Mouse (Mus musculus): ENCODE measurements around the gene Zeb2.

The Zeb2 gene

DNA sequence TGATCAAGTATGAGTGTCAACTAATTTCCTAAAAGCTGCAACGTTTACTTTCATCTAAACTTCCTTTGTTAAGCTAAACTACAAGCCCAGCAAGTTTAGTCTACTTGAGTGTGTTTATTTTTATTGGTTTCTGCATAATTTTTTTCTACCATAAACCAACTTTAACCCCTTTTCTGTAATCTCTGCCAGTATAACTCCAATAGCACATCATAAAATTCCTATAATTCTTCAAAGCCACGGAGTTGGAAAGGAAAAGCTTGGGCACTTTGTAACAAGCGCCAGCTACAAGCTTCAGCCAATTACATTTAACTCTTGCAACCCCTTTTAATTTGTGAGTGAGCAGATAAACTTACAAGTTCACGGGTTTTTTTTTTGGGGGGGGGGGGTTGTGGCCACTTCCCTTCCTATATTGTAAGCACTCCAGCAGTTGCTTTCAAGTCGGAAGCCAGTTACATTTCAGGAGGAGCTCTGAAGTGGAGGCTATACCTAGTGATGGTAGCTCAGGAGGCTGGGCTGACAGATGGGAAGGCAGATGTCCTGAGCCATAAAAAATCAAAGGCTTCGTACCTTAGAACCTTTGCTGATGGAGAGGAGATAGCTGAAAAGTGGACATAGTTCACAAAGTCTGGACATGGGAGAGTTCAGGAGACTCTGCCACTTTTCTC, 46.5 kb downstream of the Zeb2 start:
- in situ Hi-C loops (cut with MboI, MseI) = no loop called here

- in situ Hi-C loops (cut with MboI, MseI) = no loop called here
Measured at GRCm38 (mm10) chr2:45068792-45069550, 48.2 kb downstream of the Zeb2 start.

GRCm38 (mm10) chr2:45067116-45067515, 50.1 kb downstream of the Zeb2 start:
- in situ Hi-C loops (cut with MboI, MseI) = no loop called here

DNA sequence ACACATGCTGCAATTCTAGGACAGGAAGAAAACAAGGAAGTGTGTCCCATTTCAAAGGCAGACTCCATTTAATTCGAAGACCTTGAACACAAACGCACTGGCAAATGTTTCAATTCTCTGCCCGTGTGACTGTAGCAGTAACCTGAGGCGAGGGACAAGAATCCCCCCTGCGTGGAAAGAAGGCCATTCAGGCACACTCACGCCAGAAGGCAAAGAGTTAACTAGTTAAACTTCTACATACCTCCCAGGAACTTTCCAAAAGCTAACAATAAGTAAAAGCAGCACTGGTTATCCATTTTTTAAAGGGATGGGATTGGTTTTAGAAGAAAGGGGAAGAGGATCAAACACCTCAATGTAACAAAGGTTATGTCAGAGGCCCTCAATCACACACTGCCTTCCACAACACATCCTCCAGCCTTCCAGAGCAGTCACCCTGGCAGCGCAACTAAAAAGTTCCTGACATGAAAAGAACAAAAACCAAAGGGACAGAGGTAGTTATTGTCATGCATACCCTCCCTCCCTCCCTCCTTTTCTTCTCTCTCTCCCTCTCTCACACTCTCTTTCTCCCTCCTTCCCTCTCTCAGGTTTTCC, 53.8 kb downstream of the Zeb2 start:
- in situ Hi-C loops (cut with MboI, MseI) = no loop called here

DNA sequence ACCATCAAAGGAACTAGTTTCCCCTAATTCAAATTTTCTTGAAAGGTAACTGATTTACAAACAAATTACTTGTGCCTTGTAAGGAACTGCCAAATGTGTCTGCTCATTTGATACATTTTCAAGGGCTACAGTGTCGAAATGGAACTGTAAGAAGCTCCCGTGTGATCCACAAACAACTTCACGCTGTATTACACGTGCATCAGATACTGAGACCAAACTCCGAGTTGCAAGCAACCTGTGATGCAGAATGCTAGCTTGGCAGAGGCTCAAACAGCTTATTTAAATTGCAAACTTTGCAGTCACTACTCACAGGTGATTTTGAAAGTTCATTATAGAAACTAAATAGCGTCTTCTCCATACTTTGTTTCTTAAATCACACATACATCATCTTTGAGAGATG, 55.1 kb downstream of the Zeb2 start:
- in situ Hi-C loops (cut with MboI, MseI) = no loop called here

- in situ Hi-C loops (cut with MboI, MseI) = no loop called here
Measured at GRCm38 (mm10) chr2:45060768-45061167, 56.4 kb downstream of the Zeb2 start.

- in situ Hi-C loops (cut with MboI, MseI) = no loop called here
Measured at GRCm38 (mm10) chr2:45060202-45060601, 57.0 kb downstream of the Zeb2 start.

- in situ Hi-C loops (cut with MboI, MseI) = no loop called here
Measured at GRCm38 (mm10) chr2:45059599-45059998, 57.6 kb downstream of the Zeb2 start.

GRCm38 (mm10) chr2:45059010-45059409, 58.2 kb downstream of the Zeb2 start:
- in situ Hi-C loops (cut with MboI, MseI) = no loop called here

DNA sequence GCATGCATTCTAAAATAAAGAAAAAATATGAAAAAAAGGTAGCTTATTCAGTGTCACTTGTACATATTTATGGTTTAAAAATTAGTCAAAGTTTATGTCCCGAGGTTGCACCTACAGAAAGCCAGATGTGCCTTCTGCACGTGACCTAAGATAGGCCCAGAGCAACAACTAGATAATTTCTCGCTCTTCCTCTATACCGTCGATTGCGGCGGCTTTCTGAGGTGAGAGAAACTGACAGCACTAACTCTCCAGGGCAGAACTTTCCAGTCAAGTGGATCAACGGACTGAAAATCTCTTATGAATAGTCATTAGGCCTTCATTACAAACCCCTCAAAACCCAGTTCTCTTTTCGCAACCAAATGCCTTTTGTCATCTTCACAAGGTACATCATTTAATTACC, 59.0 kb downstream of the Zeb2 start:
- in situ Hi-C loops (cut with MboI, MseI) = no loop called here

DNA sequence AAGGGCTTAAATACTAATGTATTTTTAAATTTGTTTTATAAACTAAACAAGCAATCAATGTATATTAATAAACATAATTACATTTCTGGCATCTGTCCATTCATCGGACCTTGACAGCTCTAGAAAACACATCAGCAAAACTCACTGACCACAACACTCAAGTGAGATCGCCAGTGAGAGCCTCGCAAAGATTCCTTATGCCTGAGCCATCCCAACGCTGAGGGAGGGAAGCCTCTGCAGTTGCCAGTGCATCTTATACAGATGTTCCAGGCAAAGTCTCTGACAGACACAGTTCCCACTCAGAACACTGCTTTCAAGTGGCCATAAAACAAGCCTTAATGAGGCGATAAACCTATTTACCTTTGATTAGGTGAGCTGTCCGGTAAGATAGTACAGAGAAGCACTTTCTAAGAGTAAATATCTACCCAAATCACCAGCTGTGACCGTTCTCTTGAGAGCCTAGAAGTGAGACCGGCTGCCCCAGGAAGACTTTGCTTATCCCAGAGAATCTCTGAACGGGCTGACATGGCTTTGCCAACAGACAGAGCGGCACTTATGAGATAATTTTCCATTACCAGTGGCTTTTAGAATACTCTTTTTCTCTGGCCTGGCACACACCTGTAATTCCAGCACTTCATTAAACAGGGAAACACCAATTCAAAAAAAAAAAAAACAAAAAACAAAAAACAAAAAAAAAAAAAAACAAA, 60.2 kb downstream of the Zeb2 start:
- in situ Hi-C loops (cut with MboI, MseI) = no loop called here

- in situ Hi-C loops (cut with MboI, MseI) = no loop called here
Measured at GRCm38 (mm10) chr2:45055926-45056325, 61.3 kb downstream of the Zeb2 start.

DNA sequence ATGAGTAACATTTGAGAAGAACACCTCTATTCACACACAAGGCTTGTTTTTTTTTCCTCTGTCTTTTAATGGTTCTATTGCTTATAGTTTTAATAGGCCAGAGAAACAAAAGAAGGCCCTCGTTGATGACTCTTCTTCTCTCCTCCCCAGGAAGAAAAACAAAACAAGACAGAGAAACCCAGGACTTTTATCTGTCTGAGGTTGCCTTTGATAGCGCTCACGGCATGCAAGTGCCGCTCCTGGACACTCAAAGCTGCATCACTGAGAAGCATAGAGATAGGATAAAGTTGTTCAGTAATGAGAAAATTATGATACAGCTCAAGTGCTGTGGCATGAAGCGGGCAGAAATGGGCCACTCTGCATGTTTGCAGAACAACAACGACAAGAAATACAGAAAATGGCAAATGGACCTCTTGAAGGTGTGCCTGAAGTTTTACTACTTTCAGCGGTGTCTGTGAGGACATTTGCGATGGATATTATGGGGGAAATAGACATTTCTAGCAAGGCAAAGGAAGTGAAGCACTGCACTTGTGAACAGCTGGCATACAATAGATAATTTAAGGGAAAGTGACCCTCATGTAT, 62.1 kb downstream of the Zeb2 start:
- in situ Hi-C loops (cut with MboI, MseI) = no loop called here

- in situ Hi-C loops (cut with MboI, MseI) = no loop called here
Measured at GRCm38 (mm10) chr2:45054070-45055025, 62.8 kb downstream of the Zeb2 start.

- in situ Hi-C loops (cut with MboI, MseI) = no loop called here
Measured at GRCm38 (mm10) chr2:45052587-45052986, 64.6 kb downstream of the Zeb2 start.

- in situ Hi-C loops (cut with MboI, MseI) = no loop called here
Measured at GRCm38 (mm10) chr2:45051321-45051720, 65.9 kb downstream of the Zeb2 start.

GRCm38 (mm10) chr2:45049923-45050322, 67.3 kb downstream of the Zeb2 start:
- in situ Hi-C loops (cut with MboI, MseI) = no loop called here

DNA sequence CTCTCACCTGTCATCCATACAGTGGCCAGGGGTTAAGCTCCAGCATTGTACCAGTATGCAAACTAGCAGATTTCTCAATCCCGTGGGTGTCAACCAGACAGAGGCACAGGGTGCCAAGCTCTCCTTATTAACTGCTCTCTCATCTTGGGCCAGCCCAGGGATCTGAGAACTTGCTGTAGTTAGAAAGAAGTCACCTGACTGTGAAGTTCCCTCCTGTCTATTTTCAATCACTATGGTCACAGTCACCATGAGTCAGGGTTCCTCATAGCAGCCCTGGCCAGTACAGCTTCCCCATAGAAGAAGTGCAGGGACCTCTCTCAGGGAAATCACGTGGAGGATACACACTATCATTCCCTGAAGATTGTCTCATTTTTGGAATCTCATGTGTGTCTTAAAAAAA, 67.9 kb downstream of the Zeb2 start:
- in situ Hi-C loops (cut with MboI, MseI) = no loop called here

GRCm38 (mm10) chr2:45040706-45041312, 76.4 kb downstream of the Zeb2 start:
- in situ Hi-C loops (cut with MboI, MseI) = no loop called here

GRCm38 (mm10) chr2:45039503-45039902, 77.7 kb downstream of the Zeb2 start:
- in situ Hi-C loops (cut with MboI, MseI) = no loop called here

All from T-helper 2 cell (primary cell).